Mouse (Mus musculus): ENCODE results near the gene Iqcf5. TPM values are rescaled to one million over a fixed set of nuclear protein-coding genes. Genes with fewer than 3 reads are reported as not detected.

The Iqcf5 gene
- polyA plus RNA-seq, 1 experiment = not detected

- no peak for DNase-seq
- no peak overlapping the region for H3K27ac ChIP-seq (ENCODE audit: insufficient read depth, low read length)
- TF ChIP-seq CTCF (IDR thresholded peaks at IDR 0.05; ENCODE audit: borderline replicate concordance, insufficient read depth, low read depth, low read length) = no peak
- no peak for TF ChIP-seq POLR2A (IDR thresholded peaks at IDR 0.05; ENCODE audit: borderline replicate concordance, insufficient read depth, low read length)
- H3K27me3 ChIP-seq (ENCODE audit: control insufficient read depth, insufficient read depth, low read length) = no peaks in the 10 kb centered on the region
- 94% methylated on average over 10 of the region's 10 CpGs for WGBS
- H3K4me1 ChIP-seq (ENCODE audit: control insufficient read depth, insufficient read depth, low read length) = no peaks in the 10 kb centered on the region
- H3K4me3 ChIP-seq (replicated peaks; ENCODE audit: insufficient read depth, low read depth, low read length) = no peak overlapping the region
Observed at GRCm38 (mm10) chr9:106509356-106509755, 5.0 kb upstream of the Iqcf5 start.

DNA sequence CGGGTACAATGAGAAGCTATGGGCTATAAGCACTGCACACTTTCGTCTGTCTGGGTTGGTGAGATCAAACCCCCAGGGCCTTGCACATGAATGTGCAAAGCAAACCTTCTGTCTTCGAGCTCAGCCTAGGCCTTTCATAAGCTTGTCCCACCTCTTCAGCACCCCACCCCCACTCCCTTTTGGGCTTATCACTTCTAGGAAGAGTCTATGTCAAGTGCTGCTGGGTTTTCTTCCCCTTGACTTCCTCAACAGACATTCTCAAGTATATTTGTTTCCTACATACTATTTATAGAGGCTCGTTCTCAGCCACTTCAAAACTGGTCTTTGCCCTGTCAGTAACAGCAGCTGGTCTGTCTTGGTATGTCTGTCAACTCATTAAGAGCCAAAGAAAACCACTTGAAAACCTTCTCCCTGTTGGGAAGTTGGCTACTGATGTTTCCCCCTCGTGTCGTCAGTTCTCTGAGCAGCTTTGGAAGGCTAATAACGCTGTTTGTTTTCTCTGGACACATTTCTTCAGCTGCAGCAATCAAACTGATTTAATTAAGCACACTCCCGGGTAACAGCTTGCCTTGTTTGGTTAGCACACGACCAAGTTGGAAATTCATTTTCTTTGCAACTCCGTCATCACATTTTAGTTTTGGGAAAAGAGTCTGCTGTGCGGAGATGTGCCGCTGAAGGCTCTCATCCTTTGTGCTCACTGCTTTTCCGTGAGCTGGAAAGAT is 1.5 kb upstream of the Iqcf5 start:
- Histone ChIP-seq H3K4me1 (ENCODE audit: control insufficient read depth, insufficient read depth, low read length) (no peaks in the 10 kb centered on the region), H3K27ac (ENCODE audit: insufficient read depth, low read length) (no peak overlapping the region)
- TF ChIP-seq CTCF (IDR thresholded peaks at IDR 0.05; ENCODE audit: borderline replicate concordance, insufficient read depth, low read depth, low read length) = no peak
- TF ChIP-seq POLR2A (IDR thresholded peaks at IDR 0.05; ENCODE audit: borderline replicate concordance, insufficient read depth, low read length) = no peak

GRCm38 (mm10) chr9:106513566-106513965 is 807 bp upstream of the Iqcf5 start:
- 78% methylated on average over 6 of the region's 6 CpGs for WGBS
- no peak for DNase-seq
- Histone ChIP-seq H3K27ac (ENCODE audit: insufficient read depth, low read length) (no peak overlapping the region), H3K4me1 (ENCODE audit: control insufficient read depth, insufficient read depth, low read length) (no peaks in the 10 kb centered on the region), H3K4me3 (replicated peaks; ENCODE audit: insufficient read depth, low read depth, low read length) (no peak overlapping the region), H3K27me3 (ENCODE audit: control insufficient read depth, insufficient read depth, low read length) (no peaks in the 10 kb centered on the region)
- no peak for TF ChIP-seq CTCF (IDR thresholded peaks at IDR 0.05; ENCODE audit: borderline replicate concordance, insufficient read depth, low read depth, low read length)
- no peak for TF ChIP-seq POLR2A (IDR thresholded peaks at IDR 0.05; ENCODE audit: borderline replicate concordance, insufficient read depth, low read length)

More for the DNA sequence above, 1.5 kb upstream of the Iqcf5 start:
- WGBS = 49% methylated on average over 13 of the region's 13 CpGs
- H3K4me3 ChIP-seq (replicated peaks; ENCODE audit: insufficient read depth, low read depth, low read length) = no peak overlapping the region
- DNase-seq = no peak
- H3K27me3 ChIP-seq (ENCODE audit: control insufficient read depth, insufficient read depth, low read length) = no peaks in the 10 kb centered on the region

DNA sequence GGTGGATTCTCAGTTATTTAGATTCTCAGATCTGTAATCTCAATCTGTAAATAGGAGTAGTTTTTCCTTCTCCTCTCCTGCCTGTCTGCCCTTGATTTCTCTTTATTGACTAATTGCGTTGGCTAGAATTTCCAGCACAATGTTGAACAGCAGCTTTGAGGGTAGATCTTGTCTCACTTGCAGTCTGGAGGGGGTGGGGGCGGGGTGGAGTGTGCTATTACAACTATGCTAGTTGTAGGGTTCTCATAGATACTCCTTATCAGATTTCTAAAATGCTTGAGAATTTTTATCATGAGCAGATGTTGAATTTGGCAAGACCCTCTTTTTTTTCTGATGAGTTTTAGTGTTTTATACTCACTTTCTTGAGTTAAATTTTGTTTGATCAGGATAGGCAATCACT is 5.1 kb downstream of the Iqcf5 start:
- no peak overlapping the region for H3K27ac ChIP-seq (ENCODE audit: insufficient read depth, low read length)
- TF ChIP-seq POLR2A (IDR thresholded peaks at IDR 0.05; ENCODE audit: borderline replicate concordance, insufficient read depth, low read length) (no peak), CTCF (IDR thresholded peaks at IDR 0.05; ENCODE audit: borderline replicate concordance, insufficient read depth, low read depth, low read length) (no peak)
- H3K4me1 ChIP-seq (ENCODE audit: control insufficient read depth, insufficient read depth, low read length) = no peaks in the 10 kb centered on the region
- WGBS = 82% methylated on average over 2 of the region's 2 CpGs
- DNase-seq = no peak
- H3K27me3 ChIP-seq (ENCODE audit: control insufficient read depth, insufficient read depth, low read length) = no peaks in the 10 kb centered on the region
- H3K4me3 ChIP-seq (replicated peaks; ENCODE audit: insufficient read depth, low read depth, low read length) = no peak overlapping the region

DNA sequence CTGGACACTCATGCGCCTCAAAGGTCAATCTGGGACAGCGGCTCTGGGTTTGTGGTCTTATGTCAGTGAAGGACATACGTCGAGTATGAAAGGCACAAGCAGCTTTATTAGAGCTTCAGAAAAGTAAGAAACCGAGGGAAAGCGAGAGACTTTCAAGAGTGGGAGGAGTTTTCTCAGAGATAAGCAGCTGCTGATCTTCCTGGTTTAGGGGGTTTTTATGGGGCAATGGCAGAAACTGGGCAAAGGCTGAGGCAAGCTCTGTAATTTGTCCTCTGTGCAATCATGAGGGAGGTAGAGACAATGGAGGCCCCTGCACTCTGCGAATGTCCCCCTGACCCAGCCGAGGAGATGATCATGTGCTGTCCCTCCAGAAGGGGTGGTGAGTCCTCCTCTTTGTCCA is 5.5 kb downstream of the Iqcf5 start:
- H3K27ac ChIP-seq (ENCODE audit: insufficient read depth, low read length) = no peak overlapping the region
- no peak for DNase-seq
- H3K4me3 ChIP-seq (replicated peaks; ENCODE audit: insufficient read depth, low read depth, low read length) = no peak overlapping the region
- H3K4me1 ChIP-seq (ENCODE audit: control insufficient read depth, insufficient read depth, low read length) = no peaks in the 10 kb centered on the region
- no peak for TF ChIP-seq CTCF (IDR thresholded peaks at IDR 0.05; ENCODE audit: borderline replicate concordance, insufficient read depth, low read depth, low read length)
- TF ChIP-seq POLR2A (IDR thresholded peaks at IDR 0.05; ENCODE audit: borderline replicate concordance, insufficient read depth, low read length) = no peak
- WGBS = 79% methylated on average over 8 of the region's 8 CpGs
- no peaks in the 10 kb centered on the region for H3K27me3 ChIP-seq (ENCODE audit: control insufficient read depth, insufficient read depth, low read length)

- peak; percentile 73 for TF ChIP-seq CTCF (IDR thresholded peaks at IDR 0.05; ENCODE audit: borderline replicate concordance, insufficient read depth, low read depth, low read length)
- no peak for TF ChIP-seq POLR2A (IDR thresholded peaks at IDR 0.05; ENCODE audit: borderline replicate concordance, insufficient read depth, low read length)
- Histone ChIP-seq H3K4me3 (replicated peaks; ENCODE audit: insufficient read depth, low read depth, low read length) (no peak overlapping the region), H3K27ac (ENCODE audit: insufficient read depth, low read length) (no peak overlapping the region), H3K27me3 (ENCODE audit: control insufficient read depth, insufficient read depth, low read length) (no peaks in the 10 kb centered on the region), H3K4me1 (ENCODE audit: control insufficient read depth, insufficient read depth, low read length) (no peaks in the 10 kb centered on the region)
- 16% methylated on average over 3 of the region's 3 CpGs for WGBS
- DNase-seq = no peak
Observed at GRCm38 (mm10) chr9:106531833-106532232, 17.5 kb downstream of the Iqcf5 start.

- TF ChIP-seq CTCF (IDR thresholded peaks at IDR 0.05; ENCODE audit: borderline replicate concordance, insufficient read depth, low read depth, low read length) (no peak), POLR2A (IDR thresholded peaks at IDR 0.05; ENCODE audit: borderline replicate concordance, insufficient read depth, low read length) (no peak)
- Histone ChIP-seq H3K27ac (ENCODE audit: insufficient read depth, low read length) (no peak overlapping the region), H3K4me1 (ENCODE audit: control insufficient read depth, insufficient read depth, low read length) (no peaks in the 10 kb centered on the region), H3K27me3 (ENCODE audit: control insufficient read depth, insufficient read depth, low read length) (no peaks in the 10 kb centered on the region), H3K4me3 (replicated peaks; ENCODE audit: insufficient read depth, low read depth, low read length) (no peak overlapping the region)
- no peak for DNase-seq
- 89% methylated on average over 7 of the region's 7 CpGs for WGBS
Observed at GRCm38 (mm10) chr9:106534296-106534695, 19.9 kb downstream of the Iqcf5 start.

DNA sequence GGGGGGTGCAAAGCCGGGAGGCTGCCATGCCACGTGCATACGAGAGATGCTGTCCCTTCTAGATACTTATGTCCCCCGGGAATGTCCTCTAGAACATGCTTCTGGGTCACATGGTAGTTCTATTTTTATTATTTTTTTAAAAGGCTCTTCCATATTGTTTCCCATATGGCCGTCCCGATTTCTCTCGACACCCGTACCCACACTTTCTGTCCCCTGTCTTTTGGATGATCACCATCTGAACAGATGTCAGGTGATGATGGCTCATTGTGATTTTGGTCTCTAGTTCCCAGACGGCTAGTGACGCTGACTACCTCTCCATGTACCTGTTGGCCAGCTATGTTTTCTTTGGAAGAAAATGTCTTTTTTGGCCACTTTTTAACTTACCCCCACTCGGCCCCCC is 20.6 kb downstream of the Iqcf5 start:
- no peak for DNase-seq
- Histone ChIP-seq H3K4me3 (replicated peaks; ENCODE audit: insufficient read depth, low read depth, low read length) (no peak overlapping the region), H3K27ac (ENCODE audit: insufficient read depth, low read length) (no peak overlapping the region), H3K27me3 (ENCODE audit: control insufficient read depth, insufficient read depth, low read length) (no peaks in the 10 kb centered on the region), H3K4me1 (ENCODE audit: control insufficient read depth, insufficient read depth, low read length) (no peaks in the 10 kb centered on the region)
- WGBS = 69% methylated on average over 11 of the region's 11 CpGs
- no peak for TF ChIP-seq POLR2A (IDR thresholded peaks at IDR 0.05; ENCODE audit: borderline replicate concordance, insufficient read depth, low read length)
